Mouse (Mus musculus): Measurements from ENCODE around the gene Cldn20. TPM values are rescaled to one million over a fixed set of nuclear protein-coding genes. Genes with fewer than 3 reads are reported as not detected.
A peak's percentile ranks its signal among the peaks of the same experiment; 100 is the strongest.

Cldn20 gene
- polyA plus RNA-seq, 1 experiment = not detected

DNA sequence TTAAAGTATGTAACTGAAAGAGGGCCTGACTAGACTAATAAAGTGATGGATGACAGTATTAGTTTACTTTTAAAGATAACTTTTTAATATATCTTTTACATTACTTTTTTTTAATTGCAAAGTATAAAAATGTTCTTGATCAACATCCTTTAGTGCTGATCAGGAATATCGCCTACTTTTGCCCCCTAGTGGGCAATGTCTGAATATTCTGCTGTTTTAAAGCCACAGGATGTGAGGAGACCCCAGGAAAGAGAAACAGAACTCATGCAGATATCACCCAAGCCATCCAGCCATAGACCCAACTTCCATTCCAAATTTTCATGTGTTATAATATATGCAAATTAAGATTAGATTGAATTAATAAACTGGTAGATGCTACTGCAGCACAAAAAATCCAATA lies 1.1 kb downstream of the Cldn20 start:
- Histone ChIP-seq H3K4me3 (replicated peaks; ENCODE audit: control insufficient read depth, low read depth, low read length) (no peak overlapping the region), H3K27ac (ENCODE audit: control insufficient read depth, insufficient read depth, low read depth, low read length, poor library complexity) (no peak overlapping the region), H3K4me1 (ENCODE audit: control insufficient read depth, insufficient read depth, low read length) (no peaks in the 10 kb centered on the region)
- TF ChIP-seq CTCF (IDR thresholded peaks at IDR 0.05; ENCODE audit: control insufficient read depth, insufficient read depth, low read length) (no peak), POLR2A (IDR thresholded peaks at IDR 0.05; ENCODE audit: borderline replicate concordance, control insufficient read depth, low read depth, low read length) (no peak)
- 54% methylated on average over 1 of the region's 1 CpGs for WGBS

GRCm38 (mm10) chr17:3540304-3540703 lies 8.0 kb downstream of the Cldn20 start:
- Histone ChIP-seq H3K4me1 (ENCODE audit: control insufficient read depth, insufficient read depth, low read length) (no peaks in the 10 kb centered on the region), H3K4me3 (replicated peaks; ENCODE audit: control insufficient read depth, low read depth, low read length) (no peak overlapping the region), H3K27ac (ENCODE audit: control insufficient read depth, insufficient read depth, low read depth, low read length, poor library complexity) (no peak overlapping the region)
- WGBS = 75% methylated on average over 2 of the region's 2 CpGs
- TF ChIP-seq POLR2A (IDR thresholded peaks at IDR 0.05; ENCODE audit: borderline replicate concordance, control insufficient read depth, low read depth, low read length) = no peak
- no peak for TF ChIP-seq CTCF (IDR thresholded peaks at IDR 0.05; ENCODE audit: control insufficient read depth, insufficient read depth, low read length)

DNA sequence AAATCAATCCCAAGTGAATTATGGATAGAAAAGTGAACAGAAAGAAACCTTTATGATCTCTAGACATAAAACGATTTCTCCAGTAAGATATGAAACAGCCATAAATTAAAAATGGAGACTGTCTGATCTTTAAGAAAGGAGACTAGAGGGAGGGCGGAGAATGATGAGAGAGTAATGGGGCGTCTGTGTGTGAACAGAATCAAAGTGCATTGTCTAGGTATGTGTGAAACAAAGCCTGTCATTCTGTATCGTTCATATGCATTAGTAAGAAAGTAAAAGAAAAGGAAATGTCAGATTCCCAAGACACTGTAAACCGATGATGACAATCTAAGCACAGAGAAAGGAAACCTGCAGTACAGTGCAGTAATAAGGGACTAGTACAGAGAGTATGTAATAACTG lies 8.7 kb downstream of the Cldn20 start:
- TF ChIP-seq CTCF (IDR thresholded peaks at IDR 0.05; ENCODE audit: control insufficient read depth, insufficient read depth, low read length) (no peak), POLR2A (IDR thresholded peaks at IDR 0.05; ENCODE audit: borderline replicate concordance, control insufficient read depth, low read depth, low read length) (no peak)
- Histone ChIP-seq H3K4me1 (ENCODE audit: control insufficient read depth, insufficient read depth, low read length) (no peaks in the 10 kb centered on the region), H3K27ac (ENCODE audit: control insufficient read depth, insufficient read depth, low read depth, low read length, poor library complexity) (no peak overlapping the region), H3K4me3 (replicated peaks; ENCODE audit: control insufficient read depth, low read depth, low read length) (no peak overlapping the region)
- 87% methylated on average over 5 of the region's 5 CpGs for WGBS

DNA sequence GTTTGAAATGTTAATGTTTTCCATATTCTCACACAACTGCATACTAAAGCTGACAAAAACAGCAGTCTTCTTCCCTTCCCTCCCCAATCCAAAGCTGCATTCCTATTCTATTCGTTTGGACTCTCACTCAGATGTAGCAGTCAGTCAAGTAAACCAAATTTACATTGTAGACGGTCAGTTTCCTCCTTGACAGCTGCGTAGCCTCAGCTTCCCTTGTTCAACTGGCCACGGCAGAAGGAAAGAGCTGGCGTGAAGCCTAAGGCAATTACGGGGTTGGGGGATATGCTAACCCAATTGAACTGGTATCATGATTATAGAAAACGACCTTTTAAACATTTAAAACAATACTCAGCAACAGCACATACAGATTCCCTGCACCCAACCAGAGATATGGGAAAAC lies 15.4 kb downstream of the Cldn20 start:
- WGBS = 74% methylated on average over 7 of the region's 7 CpGs
- TF ChIP-seq POLR2A (IDR thresholded peaks at IDR 0.05; ENCODE audit: borderline replicate concordance, control insufficient read depth, low read depth, low read length) (no peak), CTCF (IDR thresholded peaks at IDR 0.05; ENCODE audit: control insufficient read depth, insufficient read depth, low read length) (no peak)
- no peak overlapping the region for H3K27ac ChIP-seq (ENCODE audit: control insufficient read depth, insufficient read depth, low read depth, low read length, poor library complexity)
- no peaks in the 10 kb centered on the region for H3K4me1 ChIP-seq (ENCODE audit: control insufficient read depth, insufficient read depth, low read length)
- no peak overlapping the region for H3K4me3 ChIP-seq (replicated peaks; ENCODE audit: control insufficient read depth, low read depth, low read length)

GRCm38 (mm10) chr17:3556251-3556650 lies 23.9 kb downstream of the Cldn20 start:
- 53% methylated on average over 1 of the region's 1 CpGs for WGBS
- H3K27ac ChIP-seq (ENCODE audit: control insufficient read depth, insufficient read depth, low read depth, low read length, poor library complexity) = no peak overlapping the region
- H3K4me1 ChIP-seq (ENCODE audit: control insufficient read depth, insufficient read depth, low read length) = no peaks in the 10 kb centered on the region
- H3K4me3 ChIP-seq (replicated peaks; ENCODE audit: control insufficient read depth, low read depth, low read length) = no peak overlapping the region
- TF ChIP-seq POLR2A (IDR thresholded peaks at IDR 0.05; ENCODE audit: borderline replicate concordance, control insufficient read depth, low read depth, low read length) (no peak), CTCF (IDR thresholded peaks at IDR 0.05; ENCODE audit: control insufficient read depth, insufficient read depth, low read length) (no peak)

DNA sequence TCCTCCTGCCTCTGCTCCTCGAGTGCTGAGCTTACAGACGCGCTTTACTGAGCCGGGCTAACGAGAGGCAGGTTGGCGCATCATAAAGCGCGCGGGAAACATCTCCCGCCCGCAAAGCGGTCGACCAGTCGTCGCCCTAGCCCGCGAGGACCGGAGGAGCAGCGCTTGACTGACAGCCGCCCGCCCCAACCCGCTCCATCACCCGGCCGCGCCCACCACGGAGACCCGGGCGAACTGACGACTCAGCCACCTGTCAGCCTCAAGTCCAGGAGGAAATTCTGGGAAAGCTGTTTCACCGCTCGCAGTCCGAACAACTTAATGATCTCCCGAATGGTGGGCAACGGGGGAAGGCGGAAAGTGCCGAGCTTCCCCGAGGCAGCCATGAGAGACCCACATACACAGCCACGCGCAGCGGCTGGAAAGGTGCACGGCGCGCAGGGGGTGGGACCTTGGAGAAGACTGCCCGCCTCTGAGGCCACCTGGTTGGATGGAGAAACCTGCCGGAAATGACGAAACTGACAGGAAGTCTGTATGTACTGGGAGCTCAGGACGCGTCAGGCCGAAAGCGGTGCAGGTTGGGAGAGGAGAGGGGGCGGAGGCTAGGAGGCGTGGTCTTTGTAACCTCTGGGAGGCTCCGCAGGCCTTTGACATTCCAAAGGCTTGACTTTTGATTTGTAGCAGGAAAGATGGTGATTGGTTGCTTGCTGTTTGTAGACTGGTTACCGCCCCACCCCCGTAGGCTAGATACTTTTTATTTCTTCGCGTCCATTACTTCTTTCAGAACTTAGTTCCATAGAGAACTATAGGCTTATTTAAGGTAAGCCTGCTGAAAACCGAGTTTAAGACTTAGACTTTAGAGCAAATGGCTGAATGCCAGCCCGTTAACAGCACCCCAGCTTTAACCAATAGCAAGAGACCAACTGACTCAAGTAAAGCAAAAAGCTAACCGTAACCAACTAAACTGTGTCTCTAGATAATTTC lies 25.3 kb downstream of the Cldn20 start, which contains the start of gene Tfb1m:
TSS of gene Tfb1m (minus strand) at position 451 of the 981 bp plus-strand sequence.
- TF ChIP-seq POLR2A (IDR thresholded peaks at IDR 0.05; ENCODE audit: borderline replicate concordance, control insufficient read depth, low read depth, low read length) (peak; percentile 49; the same call in 1 of the 2 replicates), CTCF (IDR thresholded peaks at IDR 0.05; ENCODE audit: control insufficient read depth, insufficient read depth, low read length) (no peak)
- Histone ChIP-seq H3K27ac (ENCODE audit: control insufficient read depth, insufficient read depth, low read depth, low read length, poor library complexity) (peak within 1 kb of the TSS; percentile 81), H3K4me1 (ENCODE audit: control insufficient read depth, insufficient read depth, low read length) (no peaks in the 10 kb centered on the region), H3K4me3 (replicated peaks; ENCODE audit: control insufficient read depth, low read depth, low read length) (peak within 1 kb of the TSS; percentile 90)
- WGBS = 1% methylated on average over 60 of the region's 60 CpGs

DNA sequence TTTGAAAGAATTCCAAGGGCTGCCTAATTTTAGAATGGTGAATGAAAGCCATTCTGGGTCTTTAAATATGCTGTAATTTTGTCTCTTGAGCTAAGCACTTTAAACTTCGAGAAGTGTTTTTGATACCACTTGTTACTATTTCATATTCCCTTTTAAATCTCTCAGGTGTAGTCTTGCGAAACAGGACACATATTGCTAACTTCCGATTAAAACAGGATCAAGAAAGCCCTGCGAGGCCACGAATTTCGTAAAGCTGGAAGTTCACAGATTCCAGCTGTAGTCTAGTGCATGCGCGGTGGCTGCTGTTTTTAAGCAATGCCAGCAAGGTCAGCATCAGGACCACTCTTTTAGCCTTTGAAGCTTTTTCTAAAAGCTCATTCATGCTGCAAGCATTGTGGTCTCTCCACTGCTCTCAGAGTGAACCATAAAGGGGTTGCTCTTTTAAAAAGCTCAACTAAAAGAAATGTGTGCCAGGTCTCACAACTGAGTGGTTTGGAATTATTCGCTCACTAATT lies 26.1 kb downstream of the Cldn20 start:
- Histone ChIP-seq H3K27ac (ENCODE audit: control insufficient read depth, insufficient read depth, low read depth, low read length, poor library complexity) (no peak overlapping the region), H3K4me3 (replicated peaks; ENCODE audit: control insufficient read depth, low read depth, low read length) (no peak overlapping the region), H3K4me1 (ENCODE audit: control insufficient read depth, insufficient read depth, low read length) (no peaks in the 10 kb centered on the region)
- TF ChIP-seq CTCF (IDR thresholded peaks at IDR 0.05; ENCODE audit: control insufficient read depth, insufficient read depth, low read length) (no peak), POLR2A (IDR thresholded peaks at IDR 0.05; ENCODE audit: borderline replicate concordance, control insufficient read depth, low read depth, low read length) (no peak)
- WGBS = 51% methylated on average over 9 of the region's 9 CpGs

GRCm38 (mm10) chr17:3560534-3560933 lies 28.2 kb downstream of the Cldn20 start:
- WGBS = 29% methylated on average over 3 of the region's 3 CpGs
- no peak overlapping the region for H3K4me3 ChIP-seq (replicated peaks; ENCODE audit: control insufficient read depth, low read depth, low read length)
- H3K27ac ChIP-seq (ENCODE audit: control insufficient read depth, insufficient read depth, low read depth, low read length, poor library complexity) = no peak overlapping the region
- TF ChIP-seq CTCF (IDR thresholded peaks at IDR 0.05; ENCODE audit: control insufficient read depth, insufficient read depth, low read length) (no peak), POLR2A (IDR thresholded peaks at IDR 0.05; ENCODE audit: borderline replicate concordance, control insufficient read depth, low read depth, low read length) (no peak)
- no peaks in the 10 kb centered on the region for H3K4me1 ChIP-seq (ENCODE audit: control insufficient read depth, insufficient read depth, low read length)

All from bone marrow, adult 2 months (tissue).